In genomic region chr4:137502801-137503200, GRCm38 (mm10) we compare ENCODE assay signal across 24 mouse cellular contexts. TPM values are rescaled to one million over a fixed set of nuclear protein-coding genes. Genes with fewer than 3 reads are reported as not detected.
A peak's percentile ranks its signal among the peaks of the same experiment; 100 is the strongest.
DNase-seq lines count a peak whose midpoint lies in the region; ATAC-seq lines count a peak whose summit lies in the region.
"Had no signal": no experiment of that assay in that cellular context is flagged by ENCODE, and none has a peak within 500 bp of the region (broad histone marks: within the 10 kb centered on the region; RNA-seq: fewer than 3 reads in every experiment).

No protein-coding gene starts in this region.

- peaks cover 60% of the 10 kb centered on the region for H3K4me1 ChIP-seq in kidney, embryonic 15.5 days
- peaks cover 22% of the 10 kb centered on the region for H3K4me1 ChIP-seq in embryonic facial prominence, embryonic 13.5 days
- H3K4me1 ChIP-seq in limb, embryonic 13.5 days = peaks cover 28% of the 10 kb centered on the region
- H3K4me1 ChIP-seq in forebrain, embryonic 11.5 days (replicated peaks; ENCODE audit: control insufficient read depth, insufficient read depth, low read length) = no peaks in the 10 kb centered on the region

- H3K27ac ChIP-seq in kidney, embryonic 15.5 days = no peak overlapping the region
- peak overlapping the region; percentile 49 for H3K27ac ChIP-seq in embryonic facial prominence, embryonic 13.5 days
- peak overlapping the region; percentile 65; the same call in 1 of the 2 replicates for H3K27ac ChIP-seq in limb, embryonic 13.5 days
- H3K27ac ChIP-seq in forebrain, embryonic 11.5 days (ENCODE audit: low read depth, low read length) = no peak overlapping the region
- H3K27ac ChIP-seq: embryonic facial prominence, embryonic 12.5 days; forebrain, embryonic 10.5 days; hindbrain, embryonic 15.5 days; left cerebral cortex, adult 2 months; liver, embryonic 12.5 days; stomach, embryonic 15.5 days had no signal

- no peak overlapping the region for H3K4me3 ChIP-seq in kidney, embryonic 15.5 days (replicated peaks)
- H3K4me3 ChIP-seq in embryonic facial prominence, embryonic 13.5 days = no peak overlapping the region
- no peak overlapping the region for H3K4me3 ChIP-seq in limb, embryonic 13.5 days
- H3K4me3 ChIP-seq in forebrain, embryonic 11.5 days (ENCODE audit: low read depth, low read length) = no peak overlapping the region
- H3K4me3 ChIP-seq: embryonic facial prominence, embryonic 12.5 days; forebrain, embryonic 10.5 days; hindbrain, embryonic 15.5 days; left cerebral cortex, adult 2 months; liver, embryonic 12.5 days; stomach, embryonic 15.5 days had no signal

- DNase-seq in kidney, postnatal 10 days = peak; percentile 65
- peak; percentile 85 for DNase-seq in adrenal gland, postnatal 10 days
- no peak for DNase-seq in ovary, postnatal 14 days (ENCODE audit: low spot score)
- no peak for DNase-seq in frontal cortex, postnatal 10 days (ENCODE audit: low spot score in 2 of 2)
- DNase-seq in forebrain, embryonic 11.5 days (ENCODE audit: low spot score) = no peak
- DNase-seq: kidney, adult 8-10 months; retina, postnatal 1 day; thymus, postnatal 14 days had no signal

- no peak overlapping the region for H3K9ac ChIP-seq in kidney, embryonic 15.5 days
- H3K9ac ChIP-seq in embryonic facial prominence, embryonic 13.5 days = no peak overlapping the region
- H3K9ac ChIP-seq in limb, embryonic 13.5 days = no peak overlapping the region
- H3K9ac ChIP-seq in forebrain, embryonic 11.5 days (ENCODE audit: low read length) = no peak overlapping the region
- H3K9ac ChIP-seq: embryonic facial prominence, embryonic 12.5 days; hindbrain, embryonic 15.5 days; liver, embryonic 12.5 days; stomach, embryonic 15.5 days had no signal

- ATAC-seq in kidney, embryonic 15.5 days (replicated peaks; ENCODE audit: low FRiP score) = no peak
- ATAC-seq in embryonic facial prominence, embryonic 13.5 days (ENCODE audit: insufficient number of reproducible peaks, insufficient read depth, low FRiP score, low TSS enrichment, low read depth) = no peak
- no peak for ATAC-seq in limb, embryonic 13.5 days (ENCODE audit: low FRiP score, low read depth)
- no peak for ATAC-seq in forebrain, embryonic 11.5 days (replicated peaks; ENCODE audit: low FRiP score)

- H3K36me3 ChIP-seq in kidney, embryonic 15.5 days = peaks cover 56% of the 10 kb centered on the region
- H3K36me3 ChIP-seq in embryonic facial prominence, embryonic 13.5 days = peaks cover 55% of the 10 kb centered on the region
- H3K36me3 ChIP-seq in limb, embryonic 13.5 days = peaks cover 62% of the 10 kb centered on the region
- H3K36me3 ChIP-seq in forebrain, embryonic 11.5 days (ENCODE audit: control insufficient read depth, insufficient read depth, low read length) = no peaks in the 10 kb centered on the region
- H3K36me3 ChIP-seq: hindbrain, embryonic 15.5 days had no signal

- H3K27me3 ChIP-seq in kidney, embryonic 15.5 days = no peaks in the 10 kb centered on the region
- H3K27me3 ChIP-seq in embryonic facial prominence, embryonic 13.5 days = no peaks in the 10 kb centered on the region
- H3K27me3 ChIP-seq in limb, embryonic 13.5 days = no peaks in the 10 kb centered on the region
- H3K27me3 ChIP-seq in forebrain, embryonic 11.5 days (ENCODE audit: control insufficient read depth, insufficient read depth, low read length) = no peaks in the 10 kb centered on the region
- H3K27me3 ChIP-seq: embryonic facial prominence, embryonic 12.5 days; hindbrain, embryonic 15.5 days; liver, embryonic 12.5 days; stomach, embryonic 15.5 days had no signal

- 89% methylated on average over 7 of the region's 7 CpGs for WGBS in kidney, embryonic 15.5 days
- WGBS in embryonic facial prominence, embryonic 13.5 days = 88% methylated on average over 7 of the region's 7 CpGs
- WGBS in limb, embryonic 13.5 days = 80% methylated on average over 7 of the region's 7 CpGs
- 88% methylated on average over 7 of the region's 7 CpGs for WGBS in forebrain, embryonic 11.5 days

- H3K9me3 ChIP-seq in kidney, embryonic 15.5 days (replicated peaks) = no peaks in the 10 kb centered on the region
- H3K9me3 ChIP-seq in embryonic facial prominence, embryonic 13.5 days = no peaks in the 10 kb centered on the region
- H3K9me3 ChIP-seq in limb, embryonic 13.5 days = no peaks in the 10 kb centered on the region
- H3K9me3 ChIP-seq in forebrain, embryonic 11.5 days (ENCODE audit: control insufficient read depth, low read length) = no peaks in the 10 kb centered on the region
- H3K9me3 ChIP-seq: embryonic facial prominence, embryonic 12.5 days; forebrain, embryonic 10.5 days; hindbrain, embryonic 15.5 days; liver, embryonic 12.5 days; stomach, embryonic 15.5 days had no signal

- H3K4me2 ChIP-seq in kidney, embryonic 15.5 days = no peak overlapping the region
- no peak overlapping the region for H3K4me2 ChIP-seq in embryonic facial prominence, embryonic 13.5 days
- no peak overlapping the region for H3K4me2 ChIP-seq in limb, embryonic 13.5 days (replicated peaks)
- H3K4me2 ChIP-seq in forebrain, embryonic 11.5 days (ENCODE audit: low read depth, low read length, severe bottlenecking) = no peak overlapping the region
- H3K4me2 ChIP-seq: embryonic facial prominence, embryonic 12.5 days; hindbrain, embryonic 15.5 days; liver, embryonic 12.5 days; stomach, embryonic 15.5 days had no signal

RNA-seq across cellular contexts. Expression of gene Hspg2, which starts 34.2 kb away (rescaled TPM):
- 34.2 and 35.7 TPM in 2 replicates for polyA plus RNA-seq in kidney, embryonic 15.5 days (2015; fragmentation: Nextera tagmentation; extraction: Ambion mirVana)
- total RNA-seq in adrenal gland, postnatal 10 days (2021) = 100 to 1,000 TPM; 191 to 264 TPM
- polyA plus RNA-seq in embryonic facial prominence, embryonic 13.5 days (2015; fragmentation: Nextera tagmentation; extraction: Ambion mirVana) = 28.2 and 30.0 TPM in 2 replicates
- 29.4 and 29.6 TPM in 2 replicates for polyA plus RNA-seq in limb, embryonic 13.5 days (2015; fragmentation: Nextera tagmentation; extraction: Ambion mirVana)
- 21.0 and 21.3 TPM in 2 replicates for polyA plus RNA-seq in forebrain, embryonic 11.5 days (2014; fragmentation: Nextera tagmentation; extraction: Ambion mirVana)

RNA-seq across cellular contexts. Expression of gene 1700013G24Rik, which starts 49.7 kb away (rescaled TPM):
- not detected in 2 replicates for polyA plus RNA-seq in kidney, embryonic 15.5 days (2015; fragmentation: Nextera tagmentation; extraction: Ambion mirVana)
- not detected for total RNA-seq in adrenal gland, postnatal 10 days (2021)
- not detected in 2 replicates for polyA plus RNA-seq in embryonic facial prominence, embryonic 13.5 days (2015; fragmentation: Nextera tagmentation; extraction: Ambion mirVana)
- polyA plus RNA-seq in limb, embryonic 13.5 days (2015; fragmentation: Nextera tagmentation; extraction: Ambion mirVana) = 0.18 TPM in 1 of 2 replicates, not detected in the other
- not detected in 2 replicates for polyA plus RNA-seq in forebrain, embryonic 11.5 days (2014; fragmentation: Nextera tagmentation; extraction: Ambion mirVana)
- total RNA-seq: adrenal gland, postnatal 4 days; ES-E14; left cerebral cortex, adult 2 months; megakaryocyte, adult 5-6 weeks had no signal
- polyA plus RNA-seq: embryonic facial prominence, embryonic 12.5 days; forebrain, embryonic 10.5 days; heart, embryonic 16.5 days; hindbrain, embryonic 15.5 days; liver, embryonic 12.5 days; lung, embryonic 16.5 days; midbrain, embryonic 16.5 days; neural tube, embryonic 14.5 days; stomach, embryonic 15.5 days had no signal

Comparison
In these comparisons a context has a peak if more than half of its experiments do, and no peak if none do; other contexts are left out.
1. DNase-seq: peak in kidney, postnatal 10 days (single experiment) and adrenal gland, postnatal 10 days (single experiment); none in ovary, postnatal 14 days (single experiment), frontal cortex, postnatal 10 days (0 of 2) and forebrain, embryonic 11.5 days (single experiment).
2. H3K27ac ChIP-seq: peak in embryonic facial prominence, embryonic 13.5 days (single experiment) and limb, embryonic 13.5 days (single experiment); none in kidney, embryonic 15.5 days (single experiment) and forebrain, embryonic 11.5 days (single experiment).